Mouse (Mus musculus): ENCODE measurements at regions not wholly inside any gene's neighbourhood (a gene's known extent, or its start where the extent isn't known, plus 50 kb on each side); places are given as distances from the start of the nearest gene placed in this dataset.

- TF ChIP-seq CTCF (IDR thresholded peaks at IDR 0.05; ENCODE audit: low read depth, low read length) (no peak), GATA1 (IDR thresholded peaks at IDR 0.05; ENCODE audit: borderline replicate concordance, low read length) (no peak), TAL1 (conservative IDR thresholded peaks at IDR 0.05; ENCODE audit: low read depth, low read length) (no peak), POLR2AphosphoS5 (IDR thresholded peaks at IDR 0.05; ENCODE audit: insufficient replicate concordance, low read depth, low read length) (no peak), GATA2 (IDR thresholded peaks at IDR 0.05; ENCODE audit: borderline replicate concordance, low read depth, low read length) (no peak)
These were observed 75.3 kb upstream of the Smim23 start for GRCm38 (mm10) chr11:32899604-32900216.

All from G1E (cell line).